Mouse (Mus musculus) ES-Bruce4 (cell line): Measurements from ENCODE around the gene Pdzd7. TPM values are rescaled to one million over a fixed set of nuclear protein-coding genes. Genes with fewer than 3 reads are reported as not detected.

Experiments
- H3K27ac ChIP-seq: 2 replicates; pipeline ENCODE4 v1.5.1; 2012; ENCODE audit warnings: low read length, inconsistent platforms; ENCODE audit not compliant: insufficient read depth
- H3K27me3 ChIP-seq: 2 replicates; pipeline ENCODE4 v1.6.1; 2012; ENCODE audit warnings: mild to moderate bottlenecking, low read length, inconsistent platforms; ENCODE audit not compliant: control insufficient read depth, poor library complexity, insufficient read depth, severe bottlenecking
- H3K36me3 ChIP-seq: 2 replicates; pipeline ENCODE4 v1.6.1; 2012; ENCODE audit warnings: inconsistent platforms, mild to moderate bottlenecking, low read length, moderate library complexity; ENCODE audit not compliant: control insufficient read depth, poor library complexity, insufficient read depth, severe bottlenecking
- H3K4me1 ChIP-seq: one replicate; pipeline ENCODE4 v1.8.1; 2011; ENCODE audit warnings: low read length; ENCODE audit not compliant: control insufficient read depth, insufficient read depth
- H3K4me3 ChIP-seq: 2 replicates; pipeline ENCODE4 v1.5.1; 2011; ENCODE audit warnings: low read depth, mild to moderate bottlenecking, low read length
- H3K9ac ChIP-seq: 2 replicates; pipeline ENCODE4 v1.6.1; 2012; ENCODE audit warnings: low read depth, mild to moderate bottlenecking, inconsistent platforms; ENCODE audit not compliant: poor library complexity, severe bottlenecking
- H3K9me3 ChIP-seq: replicated peaks from 2 replicates; pipeline ENCODE4 v1.6.1; 2012; ENCODE audit warnings: mild to moderate bottlenecking, low read length, inconsistent platforms; ENCODE audit not compliant: control insufficient read depth, poor library complexity, insufficient read depth, severe bottlenecking
- CTCF ChIP-seq: IDR thresholded peaks from one replicate; pipeline ENCODE4 v1.8.1; 2011; ENCODE audit warnings: low read depth, low read length
- EP300 ChIP-seq: IDR thresholded peaks from 2 replicates; pipeline ENCODE4 v1.6.1; 2011; ENCODE audit warnings: low read depth, low read length; ENCODE audit not compliant: insufficient read depth
- POLR2A ChIP-seq: IDR thresholded peaks from one replicate; pipeline ENCODE4 v1.8.1; 2011; ENCODE audit warnings: low read length; ENCODE audit not compliant: insufficient read depth
- polyA plus RNA-seq: library from polyadenylated mRNA; stranded (reverse); fragments of >200 nt; gene quantifications from 2 replicates; pipeline ENCODE4 v1.2.4, GENCODE M21; 2011; ENCODE audit warnings: low read depth; ENCODE audit not compliant: missing spikeins, insufficient read depth, insufficient read length

The Pdzd7 gene
- polyA plus RNA-seq: 0.97 and 1.3 TPM in 2 replicates

DNA sequence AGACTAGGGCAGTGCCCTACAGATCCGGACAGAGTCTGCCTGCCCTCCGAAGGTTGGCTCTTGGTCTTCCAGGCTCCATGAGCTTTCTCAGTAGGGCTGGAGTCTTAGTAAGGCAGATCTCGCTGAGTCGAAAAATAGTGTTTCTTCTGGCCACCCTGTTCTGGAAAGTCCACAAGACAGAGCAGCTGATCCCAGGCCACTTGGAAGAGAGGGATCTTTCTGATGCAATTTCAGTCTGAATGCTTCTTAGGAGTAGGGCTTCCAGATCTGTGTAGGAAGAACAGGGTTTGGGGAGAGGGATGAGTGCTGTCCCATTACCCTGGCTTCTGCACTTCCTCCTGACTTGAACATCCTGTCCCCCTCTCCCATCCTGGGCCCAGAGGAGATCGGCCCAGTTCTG, at the start of gene Pdzd7:
Gene Pdzd7, minus strand, starts transcription at position 67 of the 400 bp plus-strand sequence.
- Histone ChIP-seq H3K4me3 (peak within 1 kb of the TSS; percentile 24), H3K27me3 (no peaks in the 10 kb centered on the region), H3K9me3 (no peaks in the 10 kb centered on the region), H3K9ac (no peak within 1 kb of the TSS), H3K27ac (no peak within 1 kb of the TSS), H3K4me1 (peaks cover 2% of the 10 kb centered on the region), H3K36me3 (no peaks in the 10 kb centered on the region)
- TF ChIP-seq EP300 (no peak), POLR2A (no peak), CTCF (no peak)

DNA sequence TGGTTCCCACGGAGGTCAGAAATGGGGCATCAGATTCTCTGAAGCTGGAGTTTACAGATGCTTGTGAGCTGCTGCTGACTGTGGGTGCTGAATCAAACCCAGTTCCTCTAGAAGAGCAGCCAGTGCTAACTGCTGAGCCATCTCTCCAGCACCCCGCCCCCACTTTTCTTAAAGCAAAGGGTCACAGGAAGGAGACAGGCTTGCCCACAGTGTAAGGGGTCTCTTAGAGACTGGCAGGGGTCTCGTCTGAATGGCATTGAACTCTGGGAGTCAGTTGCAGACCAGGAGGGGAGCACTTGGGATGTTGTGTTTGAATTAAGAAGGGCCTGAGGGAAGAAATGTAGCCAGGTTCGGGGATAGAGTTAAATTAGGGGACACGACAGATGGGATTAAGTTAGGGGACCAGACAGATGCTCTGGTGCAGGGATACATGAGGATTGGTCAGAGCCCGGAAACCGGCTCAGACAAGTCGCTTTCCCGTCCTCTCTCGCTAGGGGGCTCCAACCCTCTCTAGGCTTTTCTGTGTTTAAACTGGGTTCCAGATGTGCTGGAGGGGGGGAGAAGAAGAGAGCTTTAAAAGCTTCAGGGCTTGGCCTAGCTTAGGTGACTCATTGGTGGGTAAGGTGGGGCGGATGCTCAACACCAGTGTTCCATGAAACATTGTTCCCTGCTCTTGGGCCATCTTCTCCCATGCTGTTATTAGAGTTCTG, 36.5 kb upstream of the Pdzd7 start:
- no peaks in the 10 kb centered on the region for H3K9me3 ChIP-seq
- H3K27me3 ChIP-seq: peaks cover 5% of the 10 kb centered on the region; the same call in 1 of the 2 replicates
- peak; percentile 63 for TF ChIP-seq CTCF
- no peak for TF ChIP-seq POLR2A
- no peak for TF ChIP-seq EP300
- no peak overlapping the region for H3K27ac ChIP-seq
- H3K4me3 ChIP-seq: no peak overlapping the region
- no peaks in the 10 kb centered on the region for H3K36me3 ChIP-seq
- peaks cover 2% of the 10 kb centered on the region for H3K4me1 ChIP-seq
- no peak overlapping the region for H3K9ac ChIP-seq

DNA sequence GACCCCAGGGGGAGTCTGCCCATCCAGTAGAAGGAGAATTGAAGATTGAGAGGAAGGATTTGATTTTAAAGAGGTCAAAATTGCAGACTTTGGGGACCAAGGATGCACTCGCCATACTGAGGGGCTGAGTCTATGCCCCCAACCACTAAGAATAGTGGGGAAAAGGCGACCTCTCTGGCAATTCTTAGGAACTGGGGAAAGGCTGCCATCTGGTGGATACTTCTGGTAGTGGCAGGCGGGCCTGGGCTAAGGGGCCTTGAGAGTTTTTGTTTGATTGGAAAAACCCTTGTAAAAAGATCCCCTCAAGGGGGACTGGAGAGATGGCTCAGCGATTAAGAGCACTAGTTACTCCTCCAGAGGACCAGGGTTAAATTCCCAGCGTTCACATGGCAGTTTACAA, 35.8 kb upstream of the Pdzd7 start:
- H3K27me3 ChIP-seq: peaks cover 5% of the 10 kb centered on the region; the same call in 1 of the 2 replicates
- no peak overlapping the region for H3K9ac ChIP-seq
- TF ChIP-seq POLR2A: no peak
- no peak for TF ChIP-seq EP300
- peak; percentile 89 for TF ChIP-seq CTCF
- peaks cover 2% of the 10 kb centered on the region for H3K4me1 ChIP-seq
- no peaks in the 10 kb centered on the region for H3K9me3 ChIP-seq
- peak overlapping the region; percentile 55 for H3K4me3 ChIP-seq
- no peak overlapping the region for H3K27ac ChIP-seq
- no peaks in the 10 kb centered on the region for H3K36me3 ChIP-seq

DNA sequence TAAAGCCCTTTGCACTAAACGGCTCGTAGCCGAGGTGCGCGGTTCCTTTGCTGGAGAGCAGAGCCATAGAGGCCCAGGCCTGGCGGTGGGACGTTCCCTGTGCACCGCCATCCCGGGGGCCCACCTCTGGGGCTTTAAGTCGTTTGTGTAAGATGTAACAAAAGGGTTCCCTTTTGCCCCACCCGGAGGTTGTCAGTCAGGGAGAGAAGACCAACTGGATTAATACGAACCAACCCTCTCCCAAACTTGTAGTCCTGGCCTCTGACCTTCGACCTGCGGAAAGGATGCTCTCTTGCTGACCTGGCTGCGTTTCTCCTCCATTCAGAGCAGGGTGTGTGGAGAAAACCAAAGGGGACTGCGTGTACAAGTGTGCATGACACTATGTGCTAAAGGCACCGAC, 35.2 kb upstream of the Pdzd7 start:
- Histone ChIP-seq H3K9me3 (no peaks in the 10 kb centered on the region), H3K27ac (no peak overlapping the region), H3K4me3 (peak overlapping the region; percentile 55), H3K9ac (peak overlapping the region; percentile 12), H3K27me3 (peaks cover 5% of the 10 kb centered on the region; the same call in 1 of the 2 replicates), H3K4me1 (peaks cover 2% of the 10 kb centered on the region), H3K36me3 (no peaks in the 10 kb centered on the region)
- no peak for TF ChIP-seq CTCF
- no peak for TF ChIP-seq POLR2A
- no peak for TF ChIP-seq EP300

DNA sequence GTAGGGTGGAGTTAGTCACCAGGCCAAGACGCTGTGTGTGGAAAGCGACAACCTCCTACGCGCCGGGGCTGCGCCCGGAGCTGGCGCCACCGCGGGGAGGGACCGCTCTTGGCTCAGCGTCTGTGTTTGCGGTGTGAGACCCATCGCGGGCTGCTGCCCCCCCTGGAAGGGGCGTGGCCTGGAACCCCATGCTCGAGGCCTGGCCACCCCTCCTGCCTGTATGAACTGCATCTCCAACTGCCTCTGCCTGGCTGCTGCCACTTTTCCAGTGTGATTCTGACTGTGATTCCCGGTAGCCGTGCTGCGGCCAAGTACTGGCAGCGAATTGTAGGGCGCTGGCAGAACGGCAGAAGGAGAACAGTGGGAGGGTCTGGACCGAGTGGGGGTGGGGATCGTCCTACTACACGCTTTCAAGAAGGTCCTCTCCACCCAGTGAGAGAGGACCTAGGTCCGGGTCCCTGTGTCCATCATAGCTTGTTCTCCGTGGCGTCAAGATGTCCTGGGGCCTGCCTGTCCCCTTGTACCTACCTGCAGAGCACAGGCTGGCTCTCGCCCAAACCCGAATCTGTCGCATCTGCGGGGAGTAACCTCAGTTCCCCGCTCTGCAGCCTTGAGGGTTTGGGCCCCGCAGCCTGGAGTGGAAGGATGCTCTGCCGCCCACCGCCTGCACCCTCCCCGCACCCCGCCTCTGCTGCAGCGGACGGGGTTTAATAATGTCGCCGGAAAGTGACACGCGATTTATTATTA, 34.4 kb upstream of the Pdzd7 start:
- no peak for TF ChIP-seq POLR2A
- no peak for TF ChIP-seq CTCF
- no peak for TF ChIP-seq EP300
- Histone ChIP-seq H3K4me3 (peak overlapping the region; percentile 55), H3K9me3 (no peaks in the 10 kb centered on the region), H3K27ac (no peak overlapping the region), H3K9ac (peak overlapping the region; percentile 12), H3K36me3 (no peaks in the 10 kb centered on the region), H3K27me3 (peaks cover 5% of the 10 kb centered on the region; the same call in 1 of the 2 replicates), H3K4me1 (peaks cover 2% of the 10 kb centered on the region)
